Mouse (Mus musculus): Measurements from ENCODE around the gene Sh2b1. TPM values are rescaled to one million over a fixed set of nuclear protein-coding genes. Genes with fewer than 3 reads are reported as not detected.

The Sh2b1 gene
- polyA plus RNA-seq, 1 experiment from 2014 or later = 13.6 TPM

GRCm38 (mm10) chr7:126435801-126436200 is 39.4 kb downstream of the Sh2b1 start:
- H3K27ac ChIP-seq (replicated peaks) = no peak overlapping the region
- H3K4me1 ChIP-seq (replicated peaks) = no peaks in the 10 kb centered on the region
- no peak overlapping the region for H3K4me2 ChIP-seq
- WGBS (ENCODE audit: insufficient replicate concordance) = 66% methylated on average over 3 of the region's 3 CpGs
- no peaks in the 10 kb centered on the region for H3K36me3 ChIP-seq (replicated peaks)
- H3K27me3 ChIP-seq = no peaks in the 10 kb centered on the region
- no peak overlapping the region for H3K4me3 ChIP-seq (replicated peaks)
- no peak overlapping the region for H3K9ac ChIP-seq
- no peaks in the 10 kb centered on the region for H3K9me3 ChIP-seq (replicated peaks)
- no peak for ATAC-seq (ENCODE audit: insufficient read depth)

GRCm38 (mm10) chr7:126434726-126435125 is 40.5 kb downstream of the Sh2b1 start:
- Histone ChIP-seq H3K27ac (replicated peaks) (no peak overlapping the region), H3K27me3 (no peaks in the 10 kb centered on the region), H3K9ac (no peak overlapping the region), H3K4me2 (no peak overlapping the region), H3K4me1 (replicated peaks) (peaks cover 6% of the 10 kb centered on the region), H3K4me3 (replicated peaks) (no peak overlapping the region), H3K9me3 (replicated peaks) (no peaks in the 10 kb centered on the region), H3K36me3 (replicated peaks) (no peaks in the 10 kb centered on the region)
- WGBS (ENCODE audit: insufficient replicate concordance) = 79% methylated on average over 7 of the region's 7 CpGs
- no peak for ATAC-seq (ENCODE audit: insufficient read depth)

GRCm38 (mm10) chr7:126430167-126430566 is 45.1 kb downstream of the Sh2b1 start:
- H3K4me2 ChIP-seq = no peak overlapping the region
- no peak overlapping the region for H3K9ac ChIP-seq
- no peak overlapping the region for H3K4me3 ChIP-seq (replicated peaks)
- H3K4me1 ChIP-seq (replicated peaks) = peaks cover 27% of the 10 kb centered on the region
- H3K27ac ChIP-seq (replicated peaks) = no peak overlapping the region
- ATAC-seq (ENCODE audit: insufficient read depth) = no peak
- no peaks in the 10 kb centered on the region for H3K36me3 ChIP-seq (replicated peaks)
- peaks cover 4% of the 10 kb centered on the region; the same call in 1 of the 2 replicates for H3K27me3 ChIP-seq
- no peaks in the 10 kb centered on the region for H3K9me3 ChIP-seq (replicated peaks)

DNA sequence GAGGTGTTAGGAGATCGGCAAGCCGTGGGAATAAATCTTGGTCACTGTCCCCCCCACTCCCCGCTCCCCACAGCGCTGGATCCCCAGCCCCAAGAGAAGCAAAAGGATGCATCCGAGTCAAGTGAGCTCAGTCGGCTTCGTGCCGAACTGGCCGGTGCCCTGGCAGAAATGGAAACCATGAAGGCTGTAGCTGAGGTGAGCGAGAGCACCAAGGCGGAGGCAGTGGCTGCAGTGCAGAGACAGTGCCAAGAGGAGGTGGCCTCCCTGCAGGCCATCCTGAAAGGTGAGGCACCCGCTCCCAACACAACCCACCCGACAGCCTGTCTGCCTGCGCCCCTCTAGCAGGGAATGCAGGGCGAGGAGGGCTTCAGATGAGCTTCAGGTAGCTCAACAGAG is 45.7 kb downstream of the Sh2b1 start:
- no peaks in the 10 kb centered on the region for H3K9me3 ChIP-seq (replicated peaks)
- H3K36me3 ChIP-seq (replicated peaks) = no peaks in the 10 kb centered on the region
- peak overlapping the region; percentile 71 for H3K4me3 ChIP-seq (replicated peaks)
- peaks cover 4% of the 10 kb centered on the region; the same call in 1 of the 2 replicates for H3K27me3 ChIP-seq
- 37% methylated on average over 15 of the region's 15 CpGs for WGBS (ENCODE audit: insufficient replicate concordance)
- H3K9ac ChIP-seq = peak overlapping the region; percentile 65
- peak overlapping the region; percentile 99 for H3K4me2 ChIP-seq
- H3K27ac ChIP-seq (replicated peaks) = no peak overlapping the region
- H3K4me1 ChIP-seq (replicated peaks) = peaks cover 27% of the 10 kb centered on the region
- no peak for ATAC-seq (ENCODE audit: insufficient read depth)

DNA sequence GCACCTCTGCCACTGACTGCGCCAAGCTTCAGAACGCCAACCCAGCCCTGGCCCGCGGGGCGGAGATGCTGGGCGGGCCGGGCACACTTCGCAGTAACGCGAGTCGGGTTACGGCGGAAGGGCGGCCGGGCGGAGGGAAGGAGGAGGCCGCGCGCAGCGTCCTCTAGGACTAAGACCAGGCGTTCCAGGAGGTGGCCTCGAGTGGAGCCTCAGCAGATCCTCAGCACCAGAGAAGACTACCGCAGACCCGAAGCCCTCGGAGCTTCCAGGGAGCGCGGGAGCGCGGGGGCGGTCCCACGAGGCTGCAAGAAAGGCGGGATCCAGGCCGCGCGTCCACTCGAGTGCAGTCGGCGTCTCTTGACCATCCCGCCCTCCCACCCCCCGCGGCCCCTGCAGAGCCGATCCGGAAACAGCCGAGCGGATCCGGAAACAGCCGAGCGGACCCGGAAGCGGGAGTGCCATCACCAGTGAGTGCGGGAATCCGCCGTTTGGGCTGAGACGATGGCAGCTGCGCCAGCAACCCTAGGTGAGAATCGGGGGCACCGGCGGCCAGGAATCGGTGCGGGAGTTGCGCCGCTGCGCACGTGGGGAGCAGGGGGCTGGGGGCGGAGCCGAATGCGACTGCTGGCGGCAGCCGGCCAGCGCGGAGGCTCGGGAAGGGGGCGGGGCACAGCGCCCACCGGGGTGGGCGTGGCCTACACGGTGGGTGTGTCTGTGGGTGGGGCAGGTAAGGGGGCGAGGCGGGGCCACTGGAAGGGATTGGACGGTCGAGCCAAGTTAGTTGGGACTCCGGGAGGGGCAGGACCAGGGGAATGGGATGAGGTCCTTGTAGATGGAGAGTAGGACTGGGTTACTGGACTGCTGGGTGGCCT is 46.4 kb downstream of the Sh2b1 start, which contains the start of gene Rabep2:
Gene Rabep2, plus strand, starts transcription at position 129 of the 872 bp plus-strand sequence.
- Histone ChIP-seq H3K36me3 (replicated peaks) (no peaks in the 10 kb centered on the region), H3K27ac (replicated peaks) (peak within 1 kb of the TSS; percentile 77), H3K4me3 (replicated peaks) (peak within 1 kb of the TSS; percentile 71), H3K4me1 (replicated peaks) (peaks cover 27% of the 10 kb centered on the region), H3K4me2 (peak within 1 kb of the TSS; percentile 99), H3K27me3 (peaks cover 4% of the 10 kb centered on the region; the same call in 1 of the 2 replicates), H3K9me3 (replicated peaks) (no peaks in the 10 kb centered on the region), H3K9ac (peak within 1 kb of the TSS; percentile 65)
- peak; percentile 85 for ATAC-seq (ENCODE audit: insufficient read depth)
- WGBS (ENCODE audit: insufficient replicate concordance) = under 1% methylated on average over 82 of the region's 82 CpGs

- Histone ChIP-seq H3K36me3 (replicated peaks) (no peaks in the 10 kb centered on the region), H3K27ac (replicated peaks) (peak overlapping the region; percentile 77), H3K4me2 (peak overlapping the region; percentile 99), H3K9me3 (replicated peaks) (no peaks in the 10 kb centered on the region), H3K4me3 (replicated peaks) (peak overlapping the region; percentile 71), H3K27me3 (peaks cover 4% of the 10 kb centered on the region; the same call in 1 of the 2 replicates), H3K9ac (peak overlapping the region; percentile 65), H3K4me1 (replicated peaks) (peaks cover 27% of the 10 kb centered on the region)
- peak; percentile 21 for ATAC-seq (ENCODE audit: insufficient read depth)
- WGBS (ENCODE audit: insufficient replicate concordance) = 6% methylated on average over 4 of the region's 4 CpGs
Observed at GRCm38 (mm10) chr7:126428154-126428553, 47.1 kb downstream of the Sh2b1 start.

- Histone ChIP-seq H3K9me3 (replicated peaks) (no peaks in the 10 kb centered on the region), H3K4me3 (replicated peaks) (no peak overlapping the region), H3K4me1 (replicated peaks) (peaks cover 27% of the 10 kb centered on the region), H3K36me3 (replicated peaks) (no peaks in the 10 kb centered on the region), H3K4me2 (peak overlapping the region; percentile 99; the same call in 1 of the 2 replicates), H3K9ac (no peak overlapping the region), H3K27me3 (peaks cover 4% of the 10 kb centered on the region; the same call in 1 of the 2 replicates), H3K27ac (replicated peaks) (no peak overlapping the region)
- WGBS (ENCODE audit: insufficient replicate concordance) = 61% methylated on average over 13 of the region's 13 CpGs
- no peak for ATAC-seq (ENCODE audit: insufficient read depth)
Observed at GRCm38 (mm10) chr7:126427323-126427860, 47.8 kb downstream of the Sh2b1 start.

- 65% methylated on average over 6 of the region's 6 CpGs for WGBS (ENCODE audit: insufficient replicate concordance)
- H3K27ac ChIP-seq (replicated peaks) = no peak overlapping the region
Observed at GRCm38 (mm10) chr7:126424161-126424560, 51.1 kb downstream of the Sh2b1 start.

GRCm38 (mm10) chr7:126421756-126422155 is 53.5 kb downstream of the Sh2b1 start:
- no peak overlapping the region for H3K4me3 ChIP-seq (replicated peaks)
- H3K4me2 ChIP-seq = no peak overlapping the region
- H3K9ac ChIP-seq = no peak overlapping the region
- H3K27me3 ChIP-seq = peaks cover 4% of the 10 kb centered on the region; the same call in 1 of the 2 replicates
- 49% methylated on average over 5 of the region's 5 CpGs for WGBS (ENCODE audit: insufficient replicate concordance)
- no peak for ATAC-seq (ENCODE audit: insufficient read depth)
- H3K4me1 ChIP-seq (replicated peaks) = no peaks in the 10 kb centered on the region
- no peaks in the 10 kb centered on the region for H3K9me3 ChIP-seq (replicated peaks)
- H3K27ac ChIP-seq (replicated peaks) = no peak overlapping the region
- no peaks in the 10 kb centered on the region for H3K36me3 ChIP-seq (replicated peaks)

More at GRCm38 (mm10) chr7:126424161-126424560, 51.1 kb downstream of the Sh2b1 start:
- no peak overlapping the region for H3K4me3 ChIP-seq (replicated peaks)
- H3K4me2 ChIP-seq = no peak overlapping the region
- H3K27me3 ChIP-seq = peaks cover 4% of the 10 kb centered on the region; the same call in 1 of the 2 replicates
- no peak for ATAC-seq (ENCODE audit: insufficient read depth)
- H3K9ac ChIP-seq = no peak overlapping the region
- H3K9me3 ChIP-seq (replicated peaks) = no peaks in the 10 kb centered on the region
- peaks cover 15% of the 10 kb centered on the region for H3K4me1 ChIP-seq (replicated peaks)
- no peaks in the 10 kb centered on the region for H3K36me3 ChIP-seq (replicated peaks)

DNA sequence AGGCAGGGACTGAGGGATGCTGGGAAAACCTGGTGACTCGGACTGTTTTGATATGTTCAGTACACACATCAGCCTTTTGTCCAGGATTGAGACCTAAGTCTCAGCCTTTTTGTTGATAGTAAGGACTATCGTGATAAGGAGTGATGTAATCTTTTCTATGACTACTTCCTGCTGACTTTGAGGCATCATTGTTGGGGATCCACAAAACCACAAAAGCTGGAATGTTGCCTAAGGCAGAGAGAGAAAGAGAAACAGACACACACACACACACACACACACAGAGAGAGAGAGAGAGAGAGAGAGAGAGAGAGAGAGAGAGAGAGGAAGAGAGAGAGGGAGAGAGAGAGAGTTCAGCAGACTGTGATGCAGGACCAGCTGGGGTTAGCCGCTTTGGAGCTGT is 56.7 kb downstream of the Sh2b1 start:
- no peak overlapping the region for H3K27ac ChIP-seq (replicated peaks)
- H3K36me3 ChIP-seq (replicated peaks) = no peaks in the 10 kb centered on the region
- ATAC-seq (ENCODE audit: insufficient read depth) = no peak
- no peaks in the 10 kb centered on the region for H3K9me3 ChIP-seq (replicated peaks)
- no peaks in the 10 kb centered on the region for H3K4me1 ChIP-seq (replicated peaks)
- H3K9ac ChIP-seq = no peak overlapping the region
- H3K27me3 ChIP-seq = 0 out of 2 replicates have a peak, but pooled peaks cover under 1% of the 10 kb centered on the region
- H3K4me3 ChIP-seq (replicated peaks) = no peak overlapping the region
- H3K4me2 ChIP-seq = no peak overlapping the region
- 44% methylated on average over 3 of the region's 3 CpGs for WGBS (ENCODE audit: insufficient replicate concordance)

- H3K9me3 ChIP-seq (replicated peaks) = no peaks in the 10 kb centered on the region
Observed at GRCm38 (mm10) chr7:126417606-126418005, 57.6 kb downstream of the Sh2b1 start.

More at GRCm38 (mm10) chr7:126417606-126418005, 57.6 kb downstream of the Sh2b1 start:
- H3K27ac ChIP-seq (replicated peaks) = no peak overlapping the region
- H3K27me3 ChIP-seq = 0 out of 2 replicates have a peak, but pooled peaks cover 5% of the 10 kb centered on the region
- no peaks in the 10 kb centered on the region for H3K4me1 ChIP-seq (replicated peaks)
- H3K9ac ChIP-seq = no peak overlapping the region
- no peak overlapping the region for H3K4me3 ChIP-seq (replicated peaks)
- WGBS (ENCODE audit: insufficient replicate concordance) = 66% methylated on average over 4 of the region's 4 CpGs
- no peaks in the 10 kb centered on the region for H3K36me3 ChIP-seq (replicated peaks)
- no peak for ATAC-seq (ENCODE audit: insufficient read depth)
- no peak overlapping the region for H3K4me2 ChIP-seq
